Mouse (Mus musculus) brain, embryonic 14.5 days (tissue): ENCODE results near the gene C1qtnf1. TPM values are rescaled to one million over a fixed set of nuclear protein-coding genes. Genes with fewer than 3 reads are reported as not detected.

Experiments
- DNase-seq: peaks from one replicate; pipeline ENCODE4 v3.0.0-alpha.2; 2011; ENCODE audit warnings: low read depth
- CTCF ChIP-seq: fragments of 200-500 bp; IDR thresholded peaks from 2 replicates; pipeline ENCODE4 v1.5.1; 2012; ENCODE audit warnings: inconsistent platforms, mild to moderate bottlenecking, moderate library complexity, borderline replicate concordance; ENCODE audit not compliant: insufficient read depth, insufficient read length; ENCODE audit errors: extremely low read depth
- POLR2A ChIP-seq: fragments of 200-500 bp; IDR thresholded peaks from 2 replicates; pipeline ENCODE4 v1.6.1; 2012; ENCODE audit warnings: mild to moderate bottlenecking, inconsistent platforms, borderline replicate concordance; ENCODE audit not compliant: poor library complexity, insufficient read depth, insufficient read length, severe bottlenecking; ENCODE audit errors: extremely low read depth
- polyA plus RNA-seq: library from polyadenylated mRNA; depleted of rRNA; stranded (reverse); fragments of >200 nt; gene quantifications from 2 replicates; pipeline ENCODE4 v1.2.3, GENCODE M21; 2012

Gene C1qtnf1
- polyA plus RNA-seq, 1 experiment: 5.9 TPM

- no peak for TF ChIP-seq CTCF
- TF ChIP-seq POLR2A: no peak
Measured at GRCm38 (mm10) chr11:118412601-118413000, 15.4 kb upstream of the C1qtnf1 start.

GRCm38 (mm10) chr11:118413055-118413454 is 14.9 kb upstream of the C1qtnf1 start:
- peak; percentile 71 for DNase-seq
- TF ChIP-seq CTCF (no peak), POLR2A (no peak)

More at GRCm38 (mm10) chr11:118412601-118413000, 15.4 kb upstream of the C1qtnf1 start:
- DNase-seq: no peak

- TF ChIP-seq POLR2A (no peak), CTCF (no peak)
- DNase-seq: no peak
Measured at GRCm38 (mm10) chr11:118414270-118414669, 13.7 kb upstream of the C1qtnf1 start.

- TF ChIP-seq POLR2A (no peak), CTCF (no peak)
- DNase-seq: no peak
Measured at GRCm38 (mm10) chr11:118415630-118416029, 12.4 kb upstream of the C1qtnf1 start.

- no peak for DNase-seq
- TF ChIP-seq POLR2A (no peak), CTCF (no peak)
Measured at GRCm38 (mm10) chr11:118416046-118416445, 12.0 kb upstream of the C1qtnf1 start.

- DNase-seq: no peak
- TF ChIP-seq CTCF (no peak), POLR2A (no peak)
Measured at GRCm38 (mm10) chr11:118417496-118417895, 10.5 kb upstream of the C1qtnf1 start.

- TF ChIP-seq POLR2A (no peak), CTCF (no peak)
- DNase-seq: no peak
Measured at GRCm38 (mm10) chr11:118418442-118418833, 9.6 kb upstream of the C1qtnf1 start.

- no peak for TF ChIP-seq CTCF
- TF ChIP-seq POLR2A: peak; percentile 98
- peak; percentile 100 for DNase-seq
Measured at GRCm38 (mm10) chr11:118418834-118419504, 9.0 kb upstream of the C1qtnf1 start, which contains the start of gene Cant1. Gene Cant1, minus strand, starts transcription at chr11:118419086.

- TF ChIP-seq CTCF (no peak), POLR2A (no peak)
Measured at GRCm38 (mm10) chr11:118420261-118420660, 7.7 kb upstream of the C1qtnf1 start.

GRCm38 (mm10) chr11:118423266-118423971 is 4.6 kb upstream of the C1qtnf1 start:
- DNase-seq: peak; percentile 93
- TF ChIP-seq CTCF (peak; percentile 76; the same call in 1 of the 2 replicates), POLR2A (no peak)

More at GRCm38 (mm10) chr11:118420261-118420660, 7.7 kb upstream of the C1qtnf1 start:
- DNase-seq: no peak

- no peak for DNase-seq
- TF ChIP-seq CTCF (no peak), POLR2A (no peak)
Measured at GRCm38 (mm10) chr11:118424621-118425335, 3.2 kb upstream of the C1qtnf1 start.

- no peak for DNase-seq
- no peak for TF ChIP-seq CTCF
- no peak for TF ChIP-seq POLR2A
Measured at GRCm38 (mm10) chr11:118426765-118427164, 1.2 kb upstream of the C1qtnf1 start.

- DNase-seq: no peak
- TF ChIP-seq CTCF (no peak), POLR2A (no peak)
Measured at GRCm38 (mm10) chr11:118427266-118427779, 680 bp upstream of the C1qtnf1 start.
